Mouse (Mus musculus): Measurements from ENCODE around the gene Cmtm8. TPM values are rescaled to one million over a fixed set of nuclear protein-coding genes. Genes with fewer than 3 reads are reported as not detected.

Cmtm8 gene
- total and polyA plus RNA-seq, 3 experiments, result 0.16 TPM; not detected in 2

DNA sequence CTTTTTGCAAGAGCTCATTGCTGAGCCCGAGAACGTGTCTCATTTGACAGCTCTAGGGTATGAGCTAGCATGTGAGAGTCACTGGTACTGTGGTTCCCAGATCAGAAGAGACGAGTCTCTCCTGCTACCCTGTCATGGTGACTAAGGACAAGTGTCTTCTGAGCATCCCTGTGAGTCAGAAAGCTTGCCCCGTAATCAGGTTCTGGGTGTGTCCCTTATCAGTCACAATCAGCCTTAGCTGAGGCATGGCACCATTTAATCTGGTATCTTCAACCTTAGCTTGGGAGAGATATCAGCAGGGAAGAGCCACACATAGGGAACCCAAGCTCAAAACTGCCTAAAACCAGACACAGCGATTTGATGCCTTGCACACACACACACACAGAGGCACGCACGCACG is 55.3 kb downstream of the Cmtm8 start:
- peak; percentile 77 for ATAC-seq (ENCODE audit: extremely low read depth, insufficient number of reproducible peaks, low FRiP score, poor library complexity, severe bottlenecking)

DNA sequence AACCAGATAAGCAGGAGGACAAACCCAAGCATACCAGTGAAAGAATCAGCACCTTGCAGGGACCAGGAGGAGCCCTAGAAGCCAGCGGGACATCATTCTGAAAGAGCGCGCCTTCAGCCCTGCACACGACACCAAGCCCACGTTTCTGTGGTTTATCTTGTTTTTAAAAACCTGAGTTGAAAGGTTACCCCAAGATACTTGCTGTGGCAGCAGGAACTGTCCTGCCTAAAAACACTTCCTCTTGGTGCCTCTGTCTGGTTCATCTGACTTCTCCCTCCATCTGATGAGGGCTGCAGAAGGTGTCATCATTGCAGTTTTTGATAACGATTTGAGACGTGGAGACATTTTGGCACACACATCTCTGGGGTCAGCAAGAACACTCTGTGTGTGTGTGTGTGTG is 56.2 kb downstream of the Cmtm8 start:
- TF ChIP-seq TAL1 (conservative IDR thresholded peaks at IDR 0.05; ENCODE audit: low read depth, low read length) (no peak; the same call in 1 of the 2 replicates), GATA1 (IDR thresholded peaks at IDR 0.05; ENCODE audit: borderline replicate concordance, low read length) (no peak), POLR2AphosphoS5 (IDR thresholded peaks at IDR 0.05; ENCODE audit: insufficient replicate concordance, low read depth, low read length) (no peak), CTCF (IDR thresholded peaks at IDR 0.05; ENCODE audit: low read depth, low read length) (no peak)
- Histone ChIP-seq H3K4me1 (ENCODE audit: insufficient read depth, low read depth, low read length) (peaks cover 71% of the 10 kb centered on the region), H3K9me3 (replicated peaks) (peaks cover 9% of the 10 kb centered on the region; the same call in 1 of the 2 replicates), H3K36me3 (replicated peaks) (peaks cover 2% of the 10 kb centered on the region), H3K27me3 (ENCODE audit: insufficient read depth, low read length) (no peaks in the 10 kb centered on the region), H3K4me3 (ENCODE audit: low read depth, low read length) (no peak overlapping the region)
- DNase-seq (ENCODE audit: low spot score) (no peak), ATAC-seq (ENCODE audit: extremely low read depth, insufficient number of reproducible peaks, low FRiP score, poor library complexity, severe bottlenecking) (peak; percentile 75)

More for the DNA sequence above, 55.3 kb downstream of the Cmtm8 start:
- Histone ChIP-seq H3K4me3 (ENCODE audit: low read depth, low read length) (peak overlapping the region; percentile 23; the same call in 1 of the 2 replicates), H3K27me3 (ENCODE audit: insufficient read depth, low read length) (no peaks in the 10 kb centered on the region), H3K36me3 (replicated peaks) (peaks cover 2% of the 10 kb centered on the region), H3K9me3 (replicated peaks) (peaks cover 9% of the 10 kb centered on the region; the same call in 1 of the 2 replicates), H3K4me1 (ENCODE audit: insufficient read depth, low read depth, low read length) (peaks cover 66% of the 10 kb centered on the region)
- peak; percentile 19 for DNase-seq (ENCODE audit: low spot score)
- TF ChIP-seq GATA2 (IDR thresholded peaks at IDR 0.05; ENCODE audit: borderline replicate concordance, low read depth, low read length) (no peak), GATA1 (IDR thresholded peaks at IDR 0.05; ENCODE audit: borderline replicate concordance, low read length) (no peak), POLR2AphosphoS5 (IDR thresholded peaks at IDR 0.05; ENCODE audit: insufficient replicate concordance, low read depth, low read length) (no peak), CTCF (IDR thresholded peaks at IDR 0.05; ENCODE audit: low read depth, low read length) (no peak), TAL1 (conservative IDR thresholded peaks at IDR 0.05; ENCODE audit: low read depth, low read length) (no peak)

- Histone ChIP-seq H3K4me3 (ENCODE audit: low read depth, low read length) (no peak overlapping the region), H3K27me3 (ENCODE audit: insufficient read depth, low read length) (no peaks in the 10 kb centered on the region), H3K9me3 (replicated peaks) (peaks cover 9% of the 10 kb centered on the region; the same call in 1 of the 2 replicates), H3K36me3 (replicated peaks) (peaks cover 2% of the 10 kb centered on the region), H3K4me1 (ENCODE audit: insufficient read depth, low read depth, low read length) (peaks cover 71% of the 10 kb centered on the region)
- TF ChIP-seq GATA1 (IDR thresholded peaks at IDR 0.05; ENCODE audit: borderline replicate concordance, low read length) (no peak), POLR2AphosphoS5 (IDR thresholded peaks at IDR 0.05; ENCODE audit: insufficient replicate concordance, low read depth, low read length) (no peak), TAL1 (conservative IDR thresholded peaks at IDR 0.05; ENCODE audit: low read depth, low read length) (no peak), GATA2 (IDR thresholded peaks at IDR 0.05; ENCODE audit: borderline replicate concordance, low read depth, low read length) (no peak), CTCF (IDR thresholded peaks at IDR 0.05; ENCODE audit: low read depth, low read length) (no peak)
- no peak for ATAC-seq (ENCODE audit: extremely low read depth, insufficient number of reproducible peaks, low FRiP score, poor library complexity, severe bottlenecking)
- DNase-seq (ENCODE audit: low spot score), result no peak
These were observed 56.8 kb downstream of the Cmtm8 start for GRCm38 (mm10) chr9:114787134-114787533.

- Histone ChIP-seq H3K9me3 (replicated peaks) (peaks cover 21% of the 10 kb centered on the region), H3K27me3 (ENCODE audit: insufficient read depth, low read length) (no peaks in the 10 kb centered on the region), H3K36me3 (replicated peaks) (peaks cover 8% of the 10 kb centered on the region), H3K4me3 (ENCODE audit: low read depth, low read length) (no peak overlapping the region), H3K4me1 (ENCODE audit: insufficient read depth, low read depth, low read length) (peaks cover 63% of the 10 kb centered on the region)
- TF ChIP-seq CTCF (IDR thresholded peaks at IDR 0.05; ENCODE audit: low read depth, low read length), result no peak
- no peak for TF ChIP-seq GATA2 (IDR thresholded peaks at IDR 0.05; ENCODE audit: borderline replicate concordance, low read depth, low read length)
- no peak for TF ChIP-seq TAL1 (conservative IDR thresholded peaks at IDR 0.05; ENCODE audit: low read depth, low read length)
- no peak for TF ChIP-seq GATA1 (IDR thresholded peaks at IDR 0.05; ENCODE audit: borderline replicate concordance, low read length)
- no peak for TF ChIP-seq POLR2AphosphoS5 (IDR thresholded peaks at IDR 0.05; ENCODE audit: insufficient replicate concordance, low read depth, low read length)
- DNase-seq (ENCODE audit: low spot score) (no peak), ATAC-seq (ENCODE audit: extremely low read depth, insufficient number of reproducible peaks, low FRiP score, poor library complexity, severe bottlenecking) (no peak)
These were observed 58.4 kb downstream of the Cmtm8 start for GRCm38 (mm10) chr9:114785432-114786125.

GRCm38 (mm10) chr9:114781526-114782212 is 62.3 kb downstream of the Cmtm8 start, which contains the start of gene Cmtm7:
TSS of gene Cmtm7 (minus strand) at chr9:114781856.
- peak; percentile 57 for DNase-seq (ENCODE audit: low spot score)
- TF ChIP-seq GATA2 (IDR thresholded peaks at IDR 0.05; ENCODE audit: borderline replicate concordance, low read depth, low read length) (no peak), POLR2AphosphoS5 (IDR thresholded peaks at IDR 0.05; ENCODE audit: insufficient replicate concordance, low read depth, low read length) (no peak), CTCF (IDR thresholded peaks at IDR 0.05; ENCODE audit: low read depth, low read length) (no peak), TAL1 (conservative IDR thresholded peaks at IDR 0.05; ENCODE audit: low read depth, low read length) (no peak), GATA1 (IDR thresholded peaks at IDR 0.05; ENCODE audit: borderline replicate concordance, low read length) (no peak)

More at GRCm38 (mm10) chr9:114781526-114782212, 62.3 kb downstream of the Cmtm8 start, which contains the start of gene Cmtm7:
- peak; percentile 38 for ATAC-seq (ENCODE audit: extremely low read depth, insufficient number of reproducible peaks, low FRiP score, poor library complexity, severe bottlenecking)
- Histone ChIP-seq H3K4me3 (ENCODE audit: low read depth, low read length) (peak within 1 kb of the TSS; percentile 76), H3K36me3 (replicated peaks) (peaks cover 28% of the 10 kb centered on the region), H3K9me3 (replicated peaks) (peaks cover 13% of the 10 kb centered on the region), H3K27me3 (ENCODE audit: insufficient read depth, low read length) (no peaks in the 10 kb centered on the region), H3K4me1 (ENCODE audit: insufficient read depth, low read depth, low read length) (peaks cover 56% of the 10 kb centered on the region)
